Mouse (Mus musculus): ENCODE measurements around the gene Atrx. TPM values are rescaled to one million over a fixed set of nuclear protein-coding genes. Genes with fewer than 3 reads are reported as not detected.

Gene Atrx
- polyA plus RNA-seq, 1 experiment: 7.9 TPM

GRCm38 (mm10) chrX:105864367-105864766 lies 64.8 kb downstream of the Atrx start:
- no peak for TF ChIP-seq CTCF (IDR thresholded peaks at IDR 0.05; ENCODE audit: control insufficient read depth, insufficient read depth, insufficient read length)
- no peak for TF ChIP-seq MAX (IDR thresholded peaks at IDR 0.05)
- Histone ChIP-seq H3K27me3 (ENCODE audit: control insufficient read depth, insufficient read depth, insufficient read length) (no peaks in the 10 kb centered on the region), H3K79me3 (ENCODE audit: low read depth) (no peaks in the 10 kb centered on the region)

GRCm38 (mm10) chrX:105824462-105824861 lies 104.7 kb downstream of the Atrx start:
- Histone ChIP-seq H3ac (ENCODE audit: control insufficient read depth, insufficient read length, low read depth) (no peak overlapping the region), H3K27me3 (ENCODE audit: control insufficient read depth, insufficient read depth, insufficient read length) (no peaks in the 10 kb centered on the region), H3K36me3 (ENCODE audit: control insufficient read depth, insufficient read depth) (peaks cover 15% of the 10 kb centered on the region), H3K79me2 (ENCODE audit: control insufficient read depth, insufficient read depth) (no peaks in the 10 kb centered on the region), H3K79me3 (ENCODE audit: low read depth) (no peaks in the 10 kb centered on the region), H3K4me3 (ENCODE audit: insufficient read depth, poor library complexity, severe bottlenecking) (no peak overlapping the region)
- TF ChIP-seq FOSL1 (IDR thresholded peaks at IDR 0.05; ENCODE audit: insufficient read depth, low read length, poor library complexity, severe bottlenecking) (no peak), USF1 (IDR thresholded peaks at IDR 0.05; ENCODE audit: low read depth) (no peak), CEBPB (IDR thresholded peaks at IDR 0.05; ENCODE audit: low read depth) (no peak), MYOD1 (IDR thresholded peaks at IDR 0.05; ENCODE audit: control insufficient read depth, insufficient read length, low read depth) (no peak), MAX (IDR thresholded peaks at IDR 0.05) (no peak), MYOG (IDR thresholded peaks at IDR 0.05; ENCODE audit: control insufficient read depth, extremely low read depth, insufficient read length) (no peak), CTCF (IDR thresholded peaks at IDR 0.05; ENCODE audit: control insufficient read depth, insufficient read depth, insufficient read length) (no peak)

More at GRCm38 (mm10) chrX:105864367-105864766, 64.8 kb downstream of the Atrx start:
- no peak overlapping the region for H3K4me3 ChIP-seq (ENCODE audit: insufficient read depth, poor library complexity, severe bottlenecking)
- peaks cover 15% of the 10 kb centered on the region for H3K36me3 ChIP-seq (ENCODE audit: control insufficient read depth, insufficient read depth)
- H3K79me2 ChIP-seq (ENCODE audit: control insufficient read depth, insufficient read depth): no peaks in the 10 kb centered on the region
- H3ac ChIP-seq (ENCODE audit: control insufficient read depth, insufficient read length, low read depth): no peak overlapping the region

- H3ac ChIP-seq (ENCODE audit: control insufficient read depth, insufficient read length, low read depth): no peak overlapping the region
- no peaks in the 10 kb centered on the region for H3K79me2 ChIP-seq (ENCODE audit: control insufficient read depth, insufficient read depth)
- TF ChIP-seq USF1 (IDR thresholded peaks at IDR 0.05; ENCODE audit: low read depth) (no peak), MAX (IDR thresholded peaks at IDR 0.05) (no peak), CEBPB (IDR thresholded peaks at IDR 0.05; ENCODE audit: low read depth) (no peak), MYOD1 (IDR thresholded peaks at IDR 0.05; ENCODE audit: control insufficient read depth, insufficient read length, low read depth) (no peak), CTCF (IDR thresholded peaks at IDR 0.05; ENCODE audit: control insufficient read depth, insufficient read depth, insufficient read length) (no peak), FOSL1 (IDR thresholded peaks at IDR 0.05; ENCODE audit: insufficient read depth, low read length, poor library complexity, severe bottlenecking) (no peak), MYOG (IDR thresholded peaks at IDR 0.05; ENCODE audit: control insufficient read depth, extremely low read depth, insufficient read length) (no peak)
- no peaks in the 10 kb centered on the region for H3K27me3 ChIP-seq (ENCODE audit: control insufficient read depth, insufficient read depth, insufficient read length)
- H3K79me3 ChIP-seq (ENCODE audit: low read depth): no peaks in the 10 kb centered on the region
- H3K4me3 ChIP-seq (ENCODE audit: insufficient read depth, poor library complexity, severe bottlenecking): no peak overlapping the region
- peaks cover under 1% of the 10 kb centered on the region for H3K36me3 ChIP-seq (ENCODE audit: control insufficient read depth, insufficient read depth)
Measured at GRCm38 (mm10) chrX:105794806-105795403, 134.3 kb downstream of the Atrx start.

- Histone ChIP-seq H3K36me3 (ENCODE audit: control insufficient read depth, insufficient read depth) (no peaks in the 10 kb centered on the region), H3K4me3 (ENCODE audit: insufficient read depth, poor library complexity, severe bottlenecking) (no peak overlapping the region), H3K27me3 (ENCODE audit: control insufficient read depth, insufficient read depth, insufficient read length) (no peaks in the 10 kb centered on the region), H3ac (ENCODE audit: control insufficient read depth, insufficient read length, low read depth) (no peak overlapping the region), H3K79me2 (ENCODE audit: control insufficient read depth, insufficient read depth) (no peaks in the 10 kb centered on the region), H3K79me3 (ENCODE audit: low read depth) (no peaks in the 10 kb centered on the region)
- no peak for TF ChIP-seq FOSL1 (IDR thresholded peaks at IDR 0.05; ENCODE audit: insufficient read depth, low read length, poor library complexity, severe bottlenecking)
- no peak for TF ChIP-seq CEBPB (IDR thresholded peaks at IDR 0.05; ENCODE audit: low read depth)
- no peak for TF ChIP-seq MAX (IDR thresholded peaks at IDR 0.05)
- TF ChIP-seq MYOD1 (IDR thresholded peaks at IDR 0.05; ENCODE audit: control insufficient read depth, insufficient read length, low read depth): no peak
- TF ChIP-seq MYOG (IDR thresholded peaks at IDR 0.05; ENCODE audit: control insufficient read depth, extremely low read depth, insufficient read length): no peak
- TF ChIP-seq USF1 (IDR thresholded peaks at IDR 0.05; ENCODE audit: low read depth): no peak
- no peak for TF ChIP-seq CTCF (IDR thresholded peaks at IDR 0.05; ENCODE audit: control insufficient read depth, insufficient read depth, insufficient read length)
Measured at GRCm38 (mm10) chrX:105773281-105773680, 155.9 kb downstream of the Atrx start.

- Histone ChIP-seq H3K36me3 (ENCODE audit: control insufficient read depth, insufficient read depth) (no peaks in the 10 kb centered on the region), H3K27me3 (ENCODE audit: control insufficient read depth, insufficient read depth, insufficient read length) (peaks cover 18% of the 10 kb centered on the region), H3K4me3 (ENCODE audit: insufficient read depth, poor library complexity, severe bottlenecking) (no peak overlapping the region), H3K79me3 (ENCODE audit: low read depth) (no peaks in the 10 kb centered on the region), H3K79me2 (ENCODE audit: control insufficient read depth, insufficient read depth) (no peaks in the 10 kb centered on the region), H3ac (ENCODE audit: control insufficient read depth, insufficient read length, low read depth) (no peak overlapping the region)
- TF ChIP-seq MYOD1 (IDR thresholded peaks at IDR 0.05; ENCODE audit: control insufficient read depth, insufficient read length, low read depth) (peak; percentile 88), MAX (IDR thresholded peaks at IDR 0.05) (no peak)
Measured at GRCm38 (mm10) chrX:105767932-105768331, 161.3 kb downstream of the Atrx start.

- H3ac ChIP-seq (ENCODE audit: control insufficient read depth, insufficient read length, low read depth): no peak overlapping the region
- TF ChIP-seq CEBPB (IDR thresholded peaks at IDR 0.05; ENCODE audit: low read depth) (no peak), MYOD1 (IDR thresholded peaks at IDR 0.05; ENCODE audit: control insufficient read depth, insufficient read length, low read depth) (peak; percentile 56)
- peaks cover 18% of the 10 kb centered on the region for H3K27me3 ChIP-seq (ENCODE audit: control insufficient read depth, insufficient read depth, insufficient read length)
- no peaks in the 10 kb centered on the region for H3K79me2 ChIP-seq (ENCODE audit: control insufficient read depth, insufficient read depth)
- no peaks in the 10 kb centered on the region for H3K36me3 ChIP-seq (ENCODE audit: control insufficient read depth, insufficient read depth)
- H3K79me3 ChIP-seq (ENCODE audit: low read depth): no peaks in the 10 kb centered on the region
- H3K4me3 ChIP-seq (ENCODE audit: insufficient read depth, poor library complexity, severe bottlenecking): no peak overlapping the region
Measured at GRCm38 (mm10) chrX:105767177-105767764, 161.9 kb downstream of the Atrx start.

Data from C2C12 (cell line).